Mouse (Mus musculus): ENCODE data around the gene Alk. TPM values are rescaled to one million over a fixed set of nuclear protein-coding genes. Genes with fewer than 3 reads are reported as not detected.

The Alk gene
- polyA plus RNA-seq, 1 experiment from 2014 or later, result 4.7 TPM

- peak overlapping the region; percentile 62 for H3K27ac ChIP-seq (ENCODE audit: low read length)
- ATAC-seq, result peak; percentile 44
- H3K9ac ChIP-seq (replicated peaks; ENCODE audit: low read depth, low read length), result no peak overlapping the region
- WGBS, result 21% methylated on average over 4 of the region's 4 CpGs
- H3K36me3 ChIP-seq (ENCODE audit: control insufficient read depth, insufficient read depth), result no peaks in the 10 kb centered on the region
- no peaks in the 10 kb centered on the region for H3K27me3 ChIP-seq (replicated peaks; ENCODE audit: control insufficient read depth, insufficient read depth, low read length)
- H3K4me1 ChIP-seq (replicated peaks; ENCODE audit: control insufficient read depth, insufficient read depth, low read length), result peaks cover 22% of the 10 kb centered on the region
- no peak overlapping the region for H3K4me3 ChIP-seq (replicated peaks; ENCODE audit: low read length)
- H3K9me3 ChIP-seq (ENCODE audit: control insufficient read depth, low read length), result no peaks in the 10 kb centered on the region
- no peak overlapping the region for H3K4me2 ChIP-seq (ENCODE audit: low read length)
Measured at GRCm38 (mm10) chr17:71981177-71981576, 623.2 kb downstream of the Alk start.

- no peak overlapping the region for H3K4me2 ChIP-seq (ENCODE audit: low read length)
- H3K4me1 ChIP-seq (replicated peaks; ENCODE audit: control insufficient read depth, insufficient read depth, low read length), result peaks cover 22% of the 10 kb centered on the region
- H3K27me3 ChIP-seq (replicated peaks; ENCODE audit: control insufficient read depth, insufficient read depth, low read length), result no peaks in the 10 kb centered on the region
- H3K9ac ChIP-seq (replicated peaks; ENCODE audit: low read depth, low read length), result no peak overlapping the region
- H3K36me3 ChIP-seq (ENCODE audit: control insufficient read depth, insufficient read depth), result no peaks in the 10 kb centered on the region
- peak overlapping the region; percentile 62 for H3K27ac ChIP-seq (ENCODE audit: low read length)
- WGBS, result 8% methylated on average over 3 of the region's 3 CpGs
- ATAC-seq, result peak; percentile 96
- H3K4me3 ChIP-seq (replicated peaks; ENCODE audit: low read length), result no peak overlapping the region
- H3K9me3 ChIP-seq (ENCODE audit: control insufficient read depth, low read length), result no peaks in the 10 kb centered on the region
Measured at GRCm38 (mm10) chr17:71980518-71981145, 623.8 kb downstream of the Alk start.

- Histone ChIP-seq H3K4me3 (replicated peaks; ENCODE audit: low read length) (no peak overlapping the region), H3K27ac (ENCODE audit: low read length) (no peak overlapping the region), H3K4me1 (replicated peaks; ENCODE audit: control insufficient read depth, insufficient read depth, low read length) (peaks cover 22% of the 10 kb centered on the region), H3K36me3 (ENCODE audit: control insufficient read depth, insufficient read depth) (no peaks in the 10 kb centered on the region), H3K27me3 (replicated peaks; ENCODE audit: control insufficient read depth, insufficient read depth, low read length) (no peaks in the 10 kb centered on the region), H3K9me3 (ENCODE audit: control insufficient read depth, low read length) (no peaks in the 10 kb centered on the region), H3K4me2 (ENCODE audit: low read length) (no peak overlapping the region), H3K9ac (replicated peaks; ENCODE audit: low read depth, low read length) (no peak overlapping the region)
- ATAC-seq, result no peak
- 94% methylated on average over 8 of the region's 8 CpGs for WGBS
Measured at GRCm38 (mm10) chr17:71979137-71979536, 625.3 kb downstream of the Alk start.

- Histone ChIP-seq H3K9me3 (ENCODE audit: control insufficient read depth, low read length) (no peaks in the 10 kb centered on the region), H3K36me3 (ENCODE audit: control insufficient read depth, insufficient read depth) (no peaks in the 10 kb centered on the region), H3K27me3 (replicated peaks; ENCODE audit: control insufficient read depth, insufficient read depth, low read length) (no peaks in the 10 kb centered on the region), H3K27ac (ENCODE audit: low read length) (no peak overlapping the region), H3K9ac (replicated peaks; ENCODE audit: low read depth, low read length) (no peak overlapping the region), H3K4me1 (replicated peaks; ENCODE audit: control insufficient read depth, insufficient read depth, low read length) (peaks cover 22% of the 10 kb centered on the region), H3K4me2 (ENCODE audit: low read length) (no peak overlapping the region), H3K4me3 (replicated peaks; ENCODE audit: low read length) (no peak overlapping the region)
- 20% methylated on average over 4 of the region's 4 CpGs for WGBS
- peak; percentile 51 for ATAC-seq
Measured at GRCm38 (mm10) chr17:71976661-71977060, 627.8 kb downstream of the Alk start.

- 0 out of 2 replicates have a peak, but pooled peaks cover 8% of the 10 kb centered on the region for H3K4me1 ChIP-seq (replicated peaks; ENCODE audit: control insufficient read depth, insufficient read depth, low read length)
- no peak overlapping the region for H3K4me3 ChIP-seq (replicated peaks; ENCODE audit: low read length)
- 23% methylated on average over 7 of the region's 7 CpGs for WGBS
- no peaks in the 10 kb centered on the region for H3K9me3 ChIP-seq (ENCODE audit: control insufficient read depth, low read length)
- H3K27ac ChIP-seq (ENCODE audit: low read length), result no peak overlapping the region
- no peaks in the 10 kb centered on the region for H3K27me3 ChIP-seq (replicated peaks; ENCODE audit: control insufficient read depth, insufficient read depth, low read length)
- H3K36me3 ChIP-seq (ENCODE audit: control insufficient read depth, insufficient read depth), result no peaks in the 10 kb centered on the region
- H3K9ac ChIP-seq (replicated peaks; ENCODE audit: low read depth, low read length), result no peak overlapping the region
- ATAC-seq, result no peak
- no peak overlapping the region for H3K4me2 ChIP-seq (ENCODE audit: low read length)
Measured at GRCm38 (mm10) chr17:71973704-71974103, 630.7 kb downstream of the Alk start.

- Histone ChIP-seq H3K9me3 (ENCODE audit: control insufficient read depth, low read length) (no peaks in the 10 kb centered on the region), H3K27me3 (replicated peaks; ENCODE audit: control insufficient read depth, insufficient read depth, low read length) (no peaks in the 10 kb centered on the region), H3K36me3 (ENCODE audit: control insufficient read depth, insufficient read depth) (no peaks in the 10 kb centered on the region), H3K27ac (ENCODE audit: low read length) (no peak overlapping the region), H3K4me2 (ENCODE audit: low read length) (no peak overlapping the region), H3K9ac (replicated peaks; ENCODE audit: low read depth, low read length) (no peak overlapping the region), H3K4me1 (replicated peaks; ENCODE audit: control insufficient read depth, insufficient read depth, low read length) (peaks cover 3% of the 10 kb centered on the region; the same call in 1 of the 2 replicates), H3K4me3 (replicated peaks; ENCODE audit: low read length) (no peak overlapping the region)
- WGBS, result 72% methylated on average over 12 of the region's 12 CpGs
- no peak for ATAC-seq
Measured at GRCm38 (mm10) chr17:71967356-71967755, 637.1 kb downstream of the Alk start.

- Histone ChIP-seq H3K27me3 (replicated peaks; ENCODE audit: control insufficient read depth, insufficient read depth, low read length) (no peaks in the 10 kb centered on the region), H3K4me3 (replicated peaks; ENCODE audit: low read length) (no peak overlapping the region)
Measured at GRCm38 (mm10) chr17:71965733-71966606, 638.5 kb downstream of the Alk start.

GRCm38 (mm10) chr17:71964610-71965009 is 639.8 kb downstream of the Alk start:
- H3K4me1 ChIP-seq (replicated peaks; ENCODE audit: control insufficient read depth, insufficient read depth, low read length), result peaks cover 3% of the 10 kb centered on the region; the same call in 1 of the 2 replicates
- no peaks in the 10 kb centered on the region for H3K36me3 ChIP-seq (ENCODE audit: control insufficient read depth, insufficient read depth)
- no peak for ATAC-seq
- no peaks in the 10 kb centered on the region for H3K27me3 ChIP-seq (replicated peaks; ENCODE audit: control insufficient read depth, insufficient read depth, low read length)
- no peak overlapping the region for H3K4me2 ChIP-seq (ENCODE audit: low read length)
- H3K4me3 ChIP-seq (replicated peaks; ENCODE audit: low read length), result no peak overlapping the region
- no peak overlapping the region for H3K9ac ChIP-seq (replicated peaks; ENCODE audit: low read depth, low read length)
- no peaks in the 10 kb centered on the region for H3K9me3 ChIP-seq (ENCODE audit: control insufficient read depth, low read length)
- no peak overlapping the region for H3K27ac ChIP-seq (ENCODE audit: low read length)
- 56% methylated on average over 11 of the region's 11 CpGs for WGBS

More at GRCm38 (mm10) chr17:71965733-71966606, 638.5 kb downstream of the Alk start:
- ATAC-seq, result peak; percentile 92
- WGBS, result 66% methylated on average over 9 of the region's 9 CpGs
- H3K9me3 ChIP-seq (ENCODE audit: control insufficient read depth, low read length), result no peaks in the 10 kb centered on the region
- H3K4me2 ChIP-seq (ENCODE audit: low read length), result no peak overlapping the region
- H3K4me1 ChIP-seq (replicated peaks; ENCODE audit: control insufficient read depth, insufficient read depth, low read length), result peaks cover 3% of the 10 kb centered on the region; the same call in 1 of the 2 replicates
- H3K36me3 ChIP-seq (ENCODE audit: control insufficient read depth, insufficient read depth), result no peaks in the 10 kb centered on the region
- no peak overlapping the region for H3K9ac ChIP-seq (replicated peaks; ENCODE audit: low read depth, low read length)
- H3K27ac ChIP-seq (ENCODE audit: low read length), result no peak overlapping the region

GRCm38 (mm10) chr17:71962746-71963145 is 641.7 kb downstream of the Alk start:
- no peaks in the 10 kb centered on the region for H3K27me3 ChIP-seq (replicated peaks; ENCODE audit: control insufficient read depth, insufficient read depth, low read length)
- peaks cover 3% of the 10 kb centered on the region; the same call in 1 of the 2 replicates for H3K4me1 ChIP-seq (replicated peaks; ENCODE audit: control insufficient read depth, insufficient read depth, low read length)
- no peaks in the 10 kb centered on the region for H3K9me3 ChIP-seq (ENCODE audit: control insufficient read depth, low read length)
- ATAC-seq, result no peak
- H3K36me3 ChIP-seq (ENCODE audit: control insufficient read depth, insufficient read depth), result no peaks in the 10 kb centered on the region
- no peak overlapping the region for H3K9ac ChIP-seq (replicated peaks; ENCODE audit: low read depth, low read length)
- H3K4me3 ChIP-seq (replicated peaks; ENCODE audit: low read length), result no peak overlapping the region
- H3K4me2 ChIP-seq (ENCODE audit: low read length), result no peak overlapping the region
- H3K27ac ChIP-seq (ENCODE audit: low read length), result no peak overlapping the region
- WGBS, result 43% methylated on average over 9 of the region's 9 CpGs

Data from forebrain, embryonic 16.5 days (tissue).